Mouse (Mus musculus): ENCODE measurements at regions not wholly inside any gene's neighbourhood (a gene's known extent, or its start where the extent isn't known, plus 50 kb on each side); places are given as distances from the start of the nearest gene placed in this dataset.

GRCm38 (mm10) chr12:93088031-93088790, 1239.3 kb upstream of the Sel1l start:
- Histone ChIP-seq H3K4me1 (ENCODE audit: control insufficient read depth, insufficient read depth) (no peaks in the 10 kb centered on the region), H3K27me3 (ENCODE audit: control insufficient read depth, insufficient read depth, low read length) (no peaks in the 10 kb centered on the region), H3K9ac (replicated peaks; ENCODE audit: low read depth, low read length) (no peak overlapping the region), H3K4me2 (ENCODE audit: low read depth, low read length) (no peak overlapping the region), H3K9me3 (replicated peaks; ENCODE audit: control insufficient read depth, low read length) (no peaks in the 10 kb centered on the region), H3K36me3 (replicated peaks; ENCODE audit: control insufficient read depth, insufficient read depth, low read length) (no peaks in the 10 kb centered on the region), H3K4me3 (ENCODE audit: low read depth, low read length) (no peak overlapping the region), H3K27ac (ENCODE audit: low read depth) (no peak overlapping the region)
- 42% methylated on average over 5 of the region's 5 CpGs for WGBS
- TF ChIP-seq EP300 (IDR thresholded peaks at IDR 0.05; ENCODE audit: low read depth) (no peak), CTCF (IDR thresholded peaks at IDR 0.05; ENCODE audit: low read depth) (no peak)
- ATAC-seq (ENCODE audit: insufficient read depth, low read depth) (no peak), DNase-seq (ENCODE audit: low spot score) (no peak)

DNA sequence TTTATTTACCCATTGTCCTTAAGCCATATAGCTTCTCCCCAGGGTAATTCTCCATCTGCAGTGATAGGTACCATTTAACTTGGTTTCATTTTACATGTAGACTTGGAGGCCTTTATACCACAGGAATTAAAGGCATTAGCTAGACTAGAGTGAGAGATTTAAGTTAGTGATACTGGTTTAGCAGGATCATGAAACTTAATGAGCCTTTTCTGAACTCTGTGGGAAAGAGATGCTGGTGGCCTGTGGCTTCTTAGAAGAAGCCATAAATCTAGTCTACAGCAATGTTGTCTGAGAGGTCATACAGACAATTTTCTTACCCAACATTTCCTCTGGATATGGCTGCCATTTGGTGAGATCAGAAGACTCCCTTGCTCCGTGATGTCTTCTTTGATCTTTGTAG, 1214.9 kb upstream of the Sel1l start:
- 62% methylated on average over 1 of the region's 1 CpGs for WGBS
- Histone ChIP-seq H3K9me3 (replicated peaks; ENCODE audit: control insufficient read depth, low read length) (no peaks in the 10 kb centered on the region), H3K4me1 (ENCODE audit: control insufficient read depth, insufficient read depth) (no peaks in the 10 kb centered on the region), H3K4me3 (ENCODE audit: low read depth, low read length) (no peak overlapping the region), H3K27me3 (ENCODE audit: control insufficient read depth, insufficient read depth, low read length) (no peaks in the 10 kb centered on the region), H3K4me2 (ENCODE audit: low read depth, low read length) (no peak overlapping the region), H3K36me3 (replicated peaks; ENCODE audit: control insufficient read depth, insufficient read depth, low read length) (no peaks in the 10 kb centered on the region), H3K27ac (ENCODE audit: low read depth) (no peak overlapping the region), H3K9ac (replicated peaks; ENCODE audit: low read depth, low read length) (no peak overlapping the region)
- no peak for ATAC-seq (ENCODE audit: insufficient read depth, low read depth)
- TF ChIP-seq CTCF (IDR thresholded peaks at IDR 0.05; ENCODE audit: low read depth) (no peak), EP300 (IDR thresholded peaks at IDR 0.05; ENCODE audit: low read depth) (no peak)
- no peak for DNase-seq (ENCODE audit: low spot score)

- H3K9ac ChIP-seq (replicated peaks; ENCODE audit: low read depth, low read length) = no peak overlapping the region
- TF ChIP-seq EP300 (IDR thresholded peaks at IDR 0.05; ENCODE audit: low read depth) (no peak), CTCF (IDR thresholded peaks at IDR 0.05; ENCODE audit: low read depth) (no peak)
These were observed 1170.7 kb upstream of the Sel1l start for GRCm38 (mm10) chr12:93019633-93020032.

GRCm38 (mm10) chr12:93011583-93011982, 1162.6 kb upstream of the Sel1l start:
- Histone ChIP-seq H3K4me3 (ENCODE audit: low read depth, low read length) (no peak overlapping the region), H3K36me3 (replicated peaks; ENCODE audit: control insufficient read depth, insufficient read depth, low read length) (no peaks in the 10 kb centered on the region), H3K9ac (replicated peaks; ENCODE audit: low read depth, low read length) (no peak overlapping the region), H3K27ac (ENCODE audit: low read depth) (no peak overlapping the region), H3K9me3 (replicated peaks; ENCODE audit: control insufficient read depth, low read length) (no peaks in the 10 kb centered on the region), H3K27me3 (ENCODE audit: control insufficient read depth, insufficient read depth, low read length) (no peaks in the 10 kb centered on the region), H3K4me2 (ENCODE audit: low read depth, low read length) (no peak overlapping the region), H3K4me1 (ENCODE audit: control insufficient read depth, insufficient read depth) (no peaks in the 10 kb centered on the region)
- no peak for DNase-seq (ENCODE audit: low spot score)
- no peak for TF ChIP-seq EP300 (IDR thresholded peaks at IDR 0.05; ENCODE audit: low read depth)
- no peak for TF ChIP-seq CTCF (IDR thresholded peaks at IDR 0.05; ENCODE audit: low read depth)
- ATAC-seq (ENCODE audit: insufficient read depth, low read depth) = no peak

More at GRCm38 (mm10) chr12:93019633-93020032, 1170.7 kb upstream of the Sel1l start:
- ATAC-seq (ENCODE audit: insufficient read depth, low read depth) = no peak
- no peak overlapping the region for H3K4me3 ChIP-seq (ENCODE audit: low read depth, low read length)
- no peak overlapping the region for H3K27ac ChIP-seq (ENCODE audit: low read depth)
- H3K4me2 ChIP-seq (ENCODE audit: low read depth, low read length) = no peak overlapping the region
- H3K36me3 ChIP-seq (replicated peaks; ENCODE audit: control insufficient read depth, insufficient read depth, low read length) = no peaks in the 10 kb centered on the region
- no peaks in the 10 kb centered on the region for H3K27me3 ChIP-seq (ENCODE audit: control insufficient read depth, insufficient read depth, low read length)
- no peaks in the 10 kb centered on the region for H3K9me3 ChIP-seq (replicated peaks; ENCODE audit: control insufficient read depth, low read length)
- no peaks in the 10 kb centered on the region for H3K4me1 ChIP-seq (ENCODE audit: control insufficient read depth, insufficient read depth)
- DNase-seq (ENCODE audit: low spot score) = no peak

DNA sequence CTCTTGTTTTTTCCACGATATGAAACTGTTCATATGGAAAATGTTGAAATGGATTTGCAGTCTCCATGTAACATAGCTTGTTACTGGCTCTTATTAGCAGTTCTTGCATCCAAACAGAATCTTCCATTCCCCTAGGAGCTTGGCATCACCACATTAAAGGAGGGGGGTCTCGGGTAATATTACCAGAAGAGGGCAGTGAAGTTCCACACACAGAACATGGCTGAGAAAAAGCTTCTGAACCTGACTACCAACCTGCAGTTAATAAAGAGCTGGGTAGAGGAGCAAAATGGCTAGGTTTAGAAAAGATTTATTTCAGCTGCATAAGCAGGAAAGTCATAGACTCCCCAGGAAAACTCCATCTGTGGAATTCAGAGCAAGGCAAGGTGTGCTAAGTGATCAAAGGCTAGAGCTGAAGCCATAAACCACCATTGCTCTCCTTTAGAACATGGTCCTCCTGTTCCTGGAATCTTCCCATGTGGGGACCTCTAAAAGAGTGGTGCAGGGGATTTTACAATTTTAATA, 1157.9 kb upstream of the Sel1l start:
- ATAC-seq (ENCODE audit: insufficient read depth, low read depth) (no peak), DNase-seq (ENCODE audit: low spot score) (no peak)
- 39% methylated on average over 2 of the region's 2 CpGs for WGBS

GRCm38 (mm10) chr12:93003125-93003524, 1154.2 kb upstream of the Sel1l start:
- no peaks in the 10 kb centered on the region for H3K4me1 ChIP-seq (ENCODE audit: control insufficient read depth, insufficient read depth)
- no peak overlapping the region for H3K4me3 ChIP-seq (ENCODE audit: low read depth, low read length)
- ATAC-seq (ENCODE audit: insufficient read depth, low read depth) = no peak
- 65% methylated on average over 4 of the region's 4 CpGs for WGBS
- no peak overlapping the region for H3K4me2 ChIP-seq (ENCODE audit: low read depth, low read length)
- no peak for DNase-seq (ENCODE audit: low spot score)
- no peak overlapping the region for H3K9ac ChIP-seq (replicated peaks; ENCODE audit: low read depth, low read length)
- no peak for TF ChIP-seq EP300 (IDR thresholded peaks at IDR 0.05; ENCODE audit: low read depth)
- TF ChIP-seq CTCF (IDR thresholded peaks at IDR 0.05; ENCODE audit: low read depth) = no peak
- no peaks in the 10 kb centered on the region for H3K27me3 ChIP-seq (ENCODE audit: control insufficient read depth, insufficient read depth, low read length)
- no peaks in the 10 kb centered on the region for H3K36me3 ChIP-seq (replicated peaks; ENCODE audit: control insufficient read depth, insufficient read depth, low read length)
- H3K27ac ChIP-seq (ENCODE audit: low read depth) = no peak overlapping the region
- no peaks in the 10 kb centered on the region for H3K9me3 ChIP-seq (replicated peaks; ENCODE audit: control insufficient read depth, low read length)

More for the DNA sequence above, 1157.9 kb upstream of the Sel1l start:
- H3K4me1 ChIP-seq (ENCODE audit: control insufficient read depth, insufficient read depth) = no peaks in the 10 kb centered on the region
- H3K9me3 ChIP-seq (replicated peaks; ENCODE audit: control insufficient read depth, low read length) = no peaks in the 10 kb centered on the region
- H3K36me3 ChIP-seq (replicated peaks; ENCODE audit: control insufficient read depth, insufficient read depth, low read length) = no peaks in the 10 kb centered on the region
- H3K4me3 ChIP-seq (ENCODE audit: low read depth, low read length) = no peak overlapping the region
- no peaks in the 10 kb centered on the region for H3K27me3 ChIP-seq (ENCODE audit: control insufficient read depth, insufficient read depth, low read length)
- no peak for TF ChIP-seq EP300 (IDR thresholded peaks at IDR 0.05; ENCODE audit: low read depth)
- no peak for TF ChIP-seq CTCF (IDR thresholded peaks at IDR 0.05; ENCODE audit: low read depth)
- H3K9ac ChIP-seq (replicated peaks; ENCODE audit: low read depth, low read length) = no peak overlapping the region
- H3K27ac ChIP-seq (ENCODE audit: low read depth) = no peak overlapping the region
- H3K4me2 ChIP-seq (ENCODE audit: low read depth, low read length) = no peak overlapping the region
